Mouse (Mus musculus) MEL (cell line): ENCODE measurements around the gene Gas1. TPM values are rescaled to one million over a fixed set of nuclear protein-coding genes. Genes with fewer than 3 reads are reported as not detected.

Experiments
- DNase-seq: peaks from one replicate; pipeline ENCODE4 v3.0.0; 2011; ENCODE audit warnings: low read depth, low spot score
- H3K27ac ChIP-seq: 2 replicates; pipeline ENCODE4 v1.5.1; 2012; ENCODE audit warnings: low read depth, mild to moderate bottlenecking, control low read depth, low read length, moderate library complexity; ENCODE audit not compliant: control insufficient read depth
- H3K27me3 ChIP-seq, 2 experiments: fragments of 150-350 bp in 1 of 2; sonication (generic) in 1 of 2; 2 replicates each; pipeline ENCODE4 v1.6.1; 2012; ENCODE audit warnings: low read length in 2 of 2, mild to moderate bottlenecking in 2 of 2, improper control_type of control experiment in 1 of 2, moderate library complexity in 1 of 2; ENCODE audit not compliant: insufficient read depth in 2 of 2, control insufficient read depth in 1 of 2
- H3K36me3 ChIP-seq, 2 experiments: 2 replicates each; pipeline ENCODE4 v1.6.1; 2012 to 2014; ENCODE audit warnings: low read length in 2 of 2, improper control_type of control experiment in 1 of 2, inconsistent platforms in 1 of 2, mild to moderate bottlenecking in 1 of 2; ENCODE audit not compliant: insufficient read depth in 2 of 2, control insufficient read depth in 1 of 2
- H3K4me1 ChIP-seq, 2 experiments: fragments of 150-350 bp in 1 of 2; sonication (generic) in 1 of 2; 2 replicates each; pipeline ENCODE4 v1.6.1; 2012; ENCODE audit warnings: low read length in 2 of 2, improper control_type of control experiment in 1 of 2, mild to moderate bottlenecking in 1 of 2; ENCODE audit not compliant: insufficient read depth in 2 of 2, control insufficient read depth in 1 of 2
- H3K4me3 ChIP-seq, 2 experiments: fragments of 150-350 bp in 1 of 2; sonication (generic) in 1 of 2; 2 replicates each; pipeline ENCODE4 v1.5.1; 2012; ENCODE audit warnings: low read depth in 2 of 2, low read length in 2 of 2, mild to moderate bottlenecking in 2 of 2, moderate library complexity in 2 of 2, control low read depth in 1 of 2, improper control_type of control experiment in 1 of 2; ENCODE audit not compliant: control insufficient read depth in 1 of 2, insufficient read depth in 1 of 2
- H3K79me2 ChIP-seq: 2 replicates; pipeline ENCODE4 v1.6.1; 2012; ENCODE audit warnings: mild to moderate bottlenecking, low read length, moderate library complexity; ENCODE audit not compliant: control insufficient read depth, poor library complexity, insufficient read depth
- H3K9ac ChIP-seq: 2 replicates; pipeline ENCODE4 v1.6.1; 2012; ENCODE audit warnings: low read depth, mild to moderate bottlenecking, control low read depth, low read length, moderate library complexity; ENCODE audit not compliant: control insufficient read depth, poor library complexity, severe bottlenecking
- H3K9me3 ChIP-seq: fragments of 150-350 bp; sonication (generic); replicated peaks from 2 replicates; pipeline ENCODE4 v1.6.1; 2012; ENCODE audit warnings: mild to moderate bottlenecking, low read length, improper control_type of control experiment, moderate library complexity; ENCODE audit not compliant: insufficient read depth
- CTCF ChIP-seq, 3 experiments: IDR thresholded peaks in 2 of 3; conservative IDR thresholded peaks in 1 of 3; 2 replicates each; pipeline ENCODE4 v1.5.1; 2011 to 2012; ENCODE audit warnings: low read length in 3 of 3, low read depth in 2 of 3, mild to moderate bottlenecking in 2 of 3, improper control_type of control experiment in 1 of 3, inconsistent platforms in 1 of 3, mixed read lengths in 1 of 3, moderate library complexity in 1 of 3; ENCODE audit not compliant: control insufficient read depth in 1 of 3, insufficient read depth in 1 of 3, poor library complexity in 1 of 3, severe bottlenecking in 1 of 3
- ELF1 ChIP-seq: IDR thresholded peaks from 2 replicates; pipeline ENCODE4 v1.6.1; 2014; ENCODE audit warnings: low read depth, mild to moderate bottlenecking, inconsistent platforms, low read length, improper control_type of control experiment, moderate library complexity
- ETS1 ChIP-seq: IDR thresholded peaks from 2 replicates; pipeline ENCODE4 v1.6.1; 2012; ENCODE audit warnings: low read depth, mild to moderate bottlenecking, inconsistent platforms, low read length, improper control_type of control experiment, moderate library complexity
- GABPA ChIP-seq: IDR thresholded peaks from 2 replicates; pipeline ENCODE4 v1.6.1; 2012; ENCODE audit warnings: low read depth, mild to moderate bottlenecking, inconsistent platforms, low read length, improper control_type of control experiment, moderate library complexity
- GATA1 ChIP-seq: IDR thresholded peaks from 2 replicates; pipeline ENCODE4 v1.6.1; 2011; ENCODE audit warnings: low read depth, low read length, improper control_type of control experiment
- HCFC1 ChIP-seq: IDR thresholded peaks from 2 replicates; pipeline ENCODE4 v1.6.1; 2012; ENCODE audit warnings: low read depth, mild to moderate bottlenecking, inconsistent platforms, low read length, improper control_type of control experiment, moderate library complexity
- JUND ChIP-seq: IDR thresholded peaks from 2 replicates; pipeline ENCODE4 v1.6.1; 2011; ENCODE audit warnings: low read depth, mild to moderate bottlenecking, improper control_type of control experiment, low read length
- KAT2A ChIP-seq: conservative IDR thresholded peaks from 2 replicates; pipeline ENCODE4 v1.6.1; 2012; ENCODE audit warnings: low read depth, low read length, improper control_type of control experiment, inconsistent platforms
- MAFK ChIP-seq: IDR thresholded peaks from 2 replicates; pipeline ENCODE4 v1.6.1; 2011; ENCODE audit warnings: low read depth, mild to moderate bottlenecking, low read length, improper control_type of control experiment, borderline replicate concordance
- MAX ChIP-seq: IDR thresholded peaks from 2 replicates; pipeline ENCODE4 v1.6.1; 2011; ENCODE audit warnings: low read length, improper control_type of control experiment
- MAZ ChIP-seq: IDR thresholded peaks from 2 replicates; pipeline ENCODE4 v1.6.1; 2012; ENCODE audit warnings: low read depth, mild to moderate bottlenecking, inconsistent platforms, low read length, improper control_type of control experiment
- MXI1 ChIP-seq: IDR thresholded peaks from 2 replicates; pipeline ENCODE4 v1.6.1; 2011; ENCODE audit warnings: mild to moderate bottlenecking, low read depth, low read length, improper control_type of control experiment
- MYB ChIP-seq: IDR thresholded peaks from 2 replicates; pipeline ENCODE4 v1.6.1; 2011; ENCODE audit warnings: mild to moderate bottlenecking, low read depth, low read length, improper control_type of control experiment
- MYC ChIP-seq: IDR thresholded peaks from 2 replicates; pipeline ENCODE4 v1.6.1; 2011; ENCODE audit warnings: low read depth, mild to moderate bottlenecking, low read length, improper control_type of control experiment, moderate library complexity
- NRF1 ChIP-seq: IDR thresholded peaks from 2 replicates; pipeline ENCODE4 v1.6.1; 2014; ENCODE audit warnings: low read depth, mild to moderate bottlenecking, inconsistent platforms, low read length, improper control_type of control experiment, moderate library complexity; ENCODE audit not compliant: poor library complexity, insufficient read depth, severe bottlenecking
- POLR2A ChIP-seq, 2 experiments: IDR thresholded peaks; 2 replicates each; pipeline ENCODE4 v1.6.1; 2011 to 2012; ENCODE audit warnings: low read length in 2 of 2, mild to moderate bottlenecking in 2 of 2, control low read depth in 1 of 2, improper control_type of control experiment in 1 of 2, low read depth in 1 of 2, moderate library complexity in 1 of 2; ENCODE audit not compliant: control insufficient read depth in 1 of 2, insufficient read depth in 1 of 2, poor library complexity in 1 of 2
- POLR2AphosphoS2 ChIP-seq: IDR thresholded peaks from 2 replicates; pipeline ENCODE4 v1.6.1; 2011; ENCODE audit warnings: low read length, improper control_type of control experiment
- POLR2AphosphoS5 ChIP-seq: IDR thresholded peaks from 2 replicates; pipeline ENCODE4 v1.6.1; 2012; ENCODE audit warnings: low read depth, borderline replicate concordance, mild to moderate bottlenecking, inconsistent platforms, low read length, moderate library complexity, mixed read lengths
- RAD21 ChIP-seq: IDR thresholded peaks from 2 replicates; pipeline ENCODE4 v1.6.1; 2011; ENCODE audit warnings: mild to moderate bottlenecking, low read depth, low read length, improper control_type of control experiment
- TAL1 ChIP-seq: IDR thresholded peaks from 2 replicates; pipeline ENCODE4 v1.6.1; 2012; ENCODE audit warnings: mild to moderate bottlenecking, inconsistent platforms, low read length, moderate library complexity, mixed read lengths
- TBP ChIP-seq: IDR thresholded peaks from 2 replicates; pipeline ENCODE4 v1.8.0; 2011; ENCODE audit warnings: low read depth, low read length, improper control_type of control experiment
- USF1 ChIP-seq: IDR thresholded peaks from 2 replicates; pipeline ENCODE4 v1.6.1; 2014; ENCODE audit warnings: low read depth, mild to moderate bottlenecking, inconsistent platforms, low read length, improper control_type of control experiment, moderate library complexity
- USF2 ChIP-seq, 2 experiments: IDR thresholded peaks; 2 replicates each; pipeline ENCODE4 v1.6.1; 2011 to 2012; ENCODE audit warnings: improper control_type of control experiment in 2 of 2, low read length in 2 of 2, borderline replicate concordance in 1 of 2, inconsistent platforms in 1 of 2, low read depth in 1 of 2, mild to moderate bottlenecking in 1 of 2; ENCODE audit not compliant: insufficient read depth in 1 of 2
- ZC3H11A ChIP-seq: IDR thresholded peaks from 2 replicates; pipeline ENCODE4 v1.6.1; 2012; ENCODE audit warnings: low read depth, mild to moderate bottlenecking, inconsistent platforms, low read length, improper control_type of control experiment
- ZKSCAN1 ChIP-seq: IDR thresholded peaks from 2 replicates; pipeline ENCODE4 v1.6.1; 2012; ENCODE audit warnings: low read depth, mild to moderate bottlenecking, inconsistent platforms, low read length, improper control_type of control experiment, moderate library complexity
- ZNF384 ChIP-seq: IDR thresholded peaks from 2 replicates; pipeline ENCODE4 v1.6.1; 2012; ENCODE audit warnings: low read depth, mild to moderate bottlenecking, inconsistent platforms, low read length, improper control_type of control experiment
- polyA plus RNA-seq, 2 experiments: library from polyadenylated mRNA; stranded (reverse) in 1 of 2; unstranded in 1 of 2; fragments of >175 nt in 1 of 2; fragments of >200 nt in 1 of 2; gene quantifications; 2 replicates each; pipeline versions ENCODE4 v1.2.1 to v1.2.4; 2012; ENCODE audit warnings: low replicate concordance in 2 of 2, low read depth in 1 of 2; ENCODE audit not compliant: insufficient read length in 2 of 2, insufficient read depth in 1 of 2, missing spikeins in 1 of 2
- total RNA-seq: library from RNA; depleted of rRNA; stranded (reverse); fragments of 300-350 nt; gene quantifications from 2 replicates; pipeline ENCODE4 v1.2.3, GENCODE M21; 2012

The Gas1 gene
- total and polyA plus RNA-seq, 3 experiments = not detected

DNA sequence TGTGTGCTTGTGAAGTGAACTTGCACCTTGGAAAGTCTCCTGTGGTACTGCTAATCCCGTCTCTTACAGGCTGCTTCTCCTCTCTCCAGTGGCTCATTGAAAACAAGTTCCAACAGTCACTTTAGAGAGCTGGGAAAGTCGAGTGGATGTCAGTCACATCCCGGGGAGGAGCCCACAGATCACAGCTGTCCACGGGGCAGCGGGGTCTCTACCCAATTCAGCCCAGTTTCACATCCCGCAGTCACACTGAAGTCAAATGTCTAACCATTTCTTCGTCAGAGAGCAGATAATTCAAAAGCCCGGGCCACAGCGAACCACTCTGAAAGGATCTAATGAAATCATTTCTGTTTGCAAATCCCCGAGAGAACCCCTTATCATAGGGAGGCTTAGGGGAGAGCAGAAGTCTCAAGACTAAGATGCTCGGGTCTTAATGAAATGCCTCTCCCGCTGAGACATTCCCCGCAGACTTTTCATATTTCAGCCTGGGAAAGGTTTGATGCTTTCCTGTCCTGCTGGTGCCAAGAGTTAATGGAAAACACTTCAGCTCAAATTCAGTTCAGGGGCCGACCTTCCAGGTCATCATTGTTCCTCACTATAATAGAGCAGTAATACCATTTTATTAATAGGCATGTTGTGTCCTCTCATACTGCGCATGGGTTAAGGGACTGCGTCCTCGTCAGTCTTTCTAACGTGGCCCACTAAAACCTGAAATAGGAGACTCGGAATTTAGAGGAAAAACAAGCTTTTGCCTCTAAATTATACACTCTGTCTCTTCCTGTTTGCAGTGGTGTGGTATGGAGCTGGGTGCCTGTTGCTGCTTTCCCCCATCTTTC, 20.7 kb downstream of the Gas1 start:
- Histone ChIP-seq H3K4me3 (no peak overlapping the region), H3K4me1 (no peaks in the 10 kb centered on the region), H3K27me3 (no peaks in the 10 kb centered on the region), H3K9me3 (no peaks in the 10 kb centered on the region), H3K36me3 (no peaks in the 10 kb centered on the region), H3K27ac (no peak overlapping the region), H3K9ac (no peak overlapping the region), H3K79me2 (no peaks in the 10 kb centered on the region)
- TF ChIP-seq MAZ (no peak), MAX (no peak), CTCF (IDR thresholded peaks at IDR 0.05 in 2 of 3, conservative IDR thresholded peaks at IDR 0.05 in 1 of 3; ENCODE audit: control insufficient read depth in 1 of 3, insufficient read depth in 1 of 3, low read depth in 2 of 3, low read length in 3 of 3, poor library complexity in 1 of 3, severe bottlenecking in 1 of 3) (no peak), MXI1 (no peak), ETS1 (no peak), POLR2AphosphoS5 (no peak), TBP (no peak), RAD21 (no peak), MYC (no peak), ZNF384 (no peak), POLR2A (IDR thresholded peaks at IDR 0.05; ENCODE audit: control insufficient read depth in 1 of 2, insufficient read depth in 1 of 2, low read depth in 1 of 2, low read length in 2 of 2, poor library complexity in 1 of 2) (no peak), JUND (no peak), GATA1 (no peak), POLR2AphosphoS2 (no peak)
- DNase-seq = no peak

- Histone ChIP-seq H3K9me3 (no peaks in the 10 kb centered on the region), H3K36me3 (no peaks in the 10 kb centered on the region), H3K4me1 (no peaks in the 10 kb centered on the region), H3K79me2 (no peaks in the 10 kb centered on the region), H3K9ac (no peak overlapping the region), H3K4me3 (no peak overlapping the region), H3K27me3 (no peaks in the 10 kb centered on the region), H3K27ac (no peak overlapping the region)
- no peak for DNase-seq
- no peak for TF ChIP-seq ZNF384
- TF ChIP-seq HCFC1 = no peak
Observed at GRCm38 (mm10) chr13:60154170-60154569, 23.0 kb downstream of the Gas1 start.

GRCm38 (mm10) chr13:60148235-60148634, 28.9 kb downstream of the Gas1 start:
- Histone ChIP-seq H3K79me2 (no peaks in the 10 kb centered on the region), H3K4me3 (no peak overlapping the region), H3K9ac (no peak overlapping the region), H3K27me3 (no peaks in the 10 kb centered on the region), H3K9me3 (no peaks in the 10 kb centered on the region), H3K27ac (no peak overlapping the region), H3K36me3 (no peaks in the 10 kb centered on the region), H3K4me1 (no peaks in the 10 kb centered on the region)
- DNase-seq = no peak
- TF ChIP-seq ZC3H11A = no peak
- TF ChIP-seq ELF1 = no peak
- no peak for TF ChIP-seq NRF1
- TF ChIP-seq USF2 (IDR thresholded peaks at IDR 0.05; ENCODE audit: borderline replicate concordance in 1 of 2, insufficient read depth in 1 of 2, low read depth in 1 of 2, low read length in 2 of 2) = no peak
- TF ChIP-seq ZKSCAN1 = no peak
- TF ChIP-seq MXI1 = no peak
- no peak for TF ChIP-seq GABPA
- TF ChIP-seq MYB = no peak
- TF ChIP-seq USF1 = no peak
- TF ChIP-seq MAFK = no peak
- TF ChIP-seq KAT2A = no peak
- no peak for TF ChIP-seq POLR2AphosphoS5
- TF ChIP-seq TAL1 = no peak
- TF ChIP-seq MAZ = no peak
